Mouse (Mus musculus) R1 (cell line): ENCODE data around the gene Smim22.

Experiments
- DNase-seq: peaks from one replicate; pipeline ENCODE4 v3.0.0-alpha.2; 2018; ENCODE audit warnings: low read depth, low spot score

The Smim22 gene

DNA sequence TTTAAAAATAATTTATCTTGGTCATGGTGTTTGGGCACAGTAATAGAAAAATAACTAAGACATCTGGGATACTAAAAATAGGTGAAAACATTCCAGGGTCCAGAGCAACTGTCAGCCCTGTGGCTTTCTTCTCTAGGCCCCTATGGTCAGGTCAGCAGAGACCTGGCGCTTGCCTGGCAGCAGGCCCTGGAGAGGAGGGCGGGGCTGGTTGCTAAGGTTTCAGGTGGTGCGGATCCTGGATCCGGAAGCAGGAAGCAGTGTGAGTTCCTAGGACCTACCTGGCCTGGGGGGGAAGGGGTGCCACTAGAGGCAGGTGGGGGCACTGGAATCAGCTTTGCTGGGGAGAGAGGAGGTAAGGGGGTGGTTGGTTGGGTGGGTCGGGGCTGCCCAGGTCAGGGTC is at the start of gene Smim22:
Gene Smim22 (plus strand): TSS at position 222 of the 400 bp plus-strand sequence.
- DNase-seq: peak; percentile 44

DNA sequence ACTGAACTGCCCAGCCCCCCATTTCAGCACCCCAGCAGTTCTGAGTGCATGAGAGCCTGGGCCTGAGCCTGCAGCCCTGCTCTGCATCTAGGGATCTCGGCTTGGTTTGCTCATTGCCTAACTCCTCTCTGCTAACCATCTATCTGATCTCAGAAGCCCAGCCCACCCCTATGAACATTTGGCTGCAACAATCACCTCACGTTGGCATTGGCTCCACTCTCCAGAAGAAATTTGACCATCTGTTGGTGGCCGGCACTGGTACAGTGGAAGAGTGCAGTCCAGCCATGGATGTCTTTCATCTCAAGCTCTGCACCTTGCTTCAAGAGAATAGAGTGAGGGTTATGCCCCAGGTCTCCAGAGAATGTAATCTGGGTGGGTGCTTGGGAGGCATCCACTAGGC is 49.6 kb upstream of the Smim22 start:
- DNase-seq: no peak

DNA sequence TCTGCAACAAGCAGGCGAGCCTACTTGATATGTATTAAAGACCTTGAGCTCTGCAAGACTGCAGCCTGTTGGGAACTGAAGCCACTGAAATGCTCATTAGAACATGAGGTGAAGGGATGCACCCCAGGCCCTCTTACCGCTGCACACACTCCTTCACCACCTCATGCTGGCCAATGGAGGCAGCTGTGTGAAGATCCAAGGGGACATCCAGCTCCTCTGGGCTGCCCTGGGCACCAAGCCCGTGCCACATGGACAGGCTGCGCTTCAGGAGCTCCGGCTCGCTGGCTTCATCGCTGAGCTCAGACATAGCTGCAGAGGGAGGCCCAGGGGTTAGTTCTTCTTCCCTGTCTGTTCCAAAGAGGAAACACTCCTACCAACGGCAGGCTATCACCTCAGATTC is 46.8 kb upstream of the Smim22 start:
- no peak for DNase-seq

DNA sequence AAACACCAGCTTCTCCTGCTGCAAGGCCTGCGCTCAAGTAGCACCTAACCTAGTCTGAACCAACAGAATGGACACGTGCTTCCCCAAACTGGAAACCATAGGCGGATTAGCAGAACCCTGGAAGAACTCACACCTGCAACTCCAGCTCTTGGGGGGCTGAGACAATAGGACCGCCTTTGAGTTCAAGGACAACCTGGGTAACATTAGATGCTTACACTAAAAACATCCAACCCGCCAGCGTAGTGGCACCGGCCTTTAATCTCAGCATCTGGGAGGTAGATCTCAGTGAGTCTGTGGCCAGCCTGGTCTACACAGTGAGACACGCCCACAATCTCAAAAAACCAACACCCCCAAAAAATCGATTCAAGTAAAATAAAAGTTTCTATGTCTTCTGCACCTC is 43.7 kb upstream of the Smim22 start:
- DNase-seq: peak; percentile 51

DNA sequence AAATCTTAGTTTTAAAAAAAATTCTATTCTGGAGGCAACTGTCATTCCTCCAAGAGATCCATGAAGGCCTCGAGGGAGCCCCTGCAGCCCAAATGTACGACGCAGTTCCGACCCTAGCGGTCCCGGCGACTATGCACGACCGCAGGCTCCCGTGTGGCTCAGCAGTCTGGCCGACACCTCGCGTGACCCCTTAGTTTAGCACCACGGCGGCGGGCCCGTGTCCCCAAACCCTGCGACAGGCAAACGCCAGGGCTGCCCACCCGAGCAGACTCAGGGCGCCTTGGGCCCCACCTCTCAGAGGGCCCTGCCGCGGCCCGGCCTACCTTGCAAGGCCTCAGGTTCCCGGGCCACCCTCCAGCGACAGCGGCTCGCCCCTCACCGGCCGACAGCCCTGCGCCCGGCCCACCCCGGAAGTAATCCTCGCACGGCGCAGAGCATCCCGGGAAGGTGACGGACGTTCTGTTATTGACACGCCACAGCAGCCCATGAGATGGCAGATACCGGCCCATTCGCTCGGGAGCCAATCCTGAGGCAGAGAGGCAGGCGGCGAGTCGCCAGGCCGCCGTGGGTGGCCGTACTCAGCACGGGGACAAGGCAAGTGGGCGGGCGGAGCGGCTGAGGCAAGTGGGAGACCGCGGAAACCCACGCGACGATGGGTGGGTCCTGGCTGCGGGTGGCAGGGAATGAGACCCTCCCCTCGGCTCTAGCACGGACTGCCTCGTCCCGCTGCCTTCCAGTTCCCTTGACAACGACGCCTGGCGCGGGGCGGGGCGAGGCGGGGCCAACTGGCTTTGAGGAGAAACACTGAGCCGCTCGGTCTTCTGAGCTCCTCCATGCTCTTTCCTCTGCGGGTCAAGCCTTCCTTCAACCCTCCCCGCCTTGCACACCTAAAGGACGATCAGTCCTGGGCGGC is 43.0 kb upstream of the Smim22 start, which contains the start of gene Anks3:
Gene Anks3 (minus strand): TSS at position 409 of the 913 bp plus-strand sequence.
- peak; percentile 96 for DNase-seq

DNA sequence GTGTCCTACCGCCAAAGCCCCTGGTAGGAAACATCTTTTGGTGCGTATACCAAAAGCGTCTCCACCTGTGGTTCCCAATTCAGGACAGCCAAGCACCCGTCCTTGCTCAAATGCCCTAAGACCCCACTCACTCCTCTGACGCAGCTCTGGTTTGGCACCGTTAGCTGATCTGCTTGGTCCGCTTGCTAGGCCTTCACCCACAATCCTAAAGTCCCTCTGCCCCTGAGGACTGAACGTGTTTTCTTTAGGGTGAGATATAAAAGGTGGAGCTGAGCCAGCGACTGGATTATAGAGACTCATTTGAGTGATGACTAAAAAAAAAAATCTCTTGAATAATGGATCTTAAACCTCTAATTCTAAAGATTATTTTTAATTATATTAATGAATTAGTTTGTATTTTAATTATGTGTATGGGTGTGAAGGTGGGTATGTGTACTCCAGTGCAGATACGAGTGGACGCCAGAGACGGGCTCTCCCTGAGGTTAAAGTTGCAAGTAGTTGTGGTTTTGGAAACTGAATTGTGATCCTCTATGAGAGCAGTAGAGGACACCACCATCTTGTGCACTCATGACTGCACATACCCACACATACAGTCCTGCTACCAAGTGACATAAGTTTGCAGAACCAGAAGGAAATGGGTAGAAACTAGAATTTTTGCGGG is 42.2 kb upstream of the Smim22 start:
- no peak for DNase-seq

DNA sequence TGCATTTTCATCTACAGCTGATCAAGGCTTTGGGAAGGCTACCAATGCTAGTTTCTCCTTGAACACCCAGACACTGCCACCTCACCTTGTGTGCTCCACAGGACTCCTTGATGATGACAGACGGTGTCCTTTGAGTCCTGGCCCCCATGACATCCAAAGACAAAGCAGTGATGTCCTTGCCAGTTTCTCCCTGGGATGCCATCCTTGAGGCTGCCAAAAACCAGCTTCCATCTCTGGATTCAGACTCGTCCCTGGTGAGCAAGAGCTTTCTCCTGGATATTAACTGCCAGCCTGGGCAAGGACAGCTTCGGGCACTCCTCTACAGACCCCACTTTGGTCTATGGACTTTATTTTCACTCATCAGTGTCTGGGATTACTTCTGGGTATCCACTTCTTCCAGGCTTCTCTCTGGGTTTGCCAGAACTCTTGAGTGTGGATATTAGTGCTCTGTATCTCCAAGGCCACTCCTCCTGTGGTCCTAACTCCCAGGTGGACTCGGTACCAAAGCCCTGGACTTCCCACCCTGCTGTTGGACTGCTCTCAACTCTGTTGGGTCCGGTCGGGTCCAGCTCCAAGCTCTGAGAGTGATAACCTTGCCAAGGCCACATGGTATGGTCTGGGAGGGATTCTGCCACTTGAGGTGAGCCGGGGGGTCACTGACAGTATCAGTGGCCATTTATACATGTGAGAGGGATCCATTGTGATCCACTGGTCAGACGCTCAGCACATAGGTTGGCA is 41.5 kb upstream of the Smim22 start:
- no peak for DNase-seq

DNA sequence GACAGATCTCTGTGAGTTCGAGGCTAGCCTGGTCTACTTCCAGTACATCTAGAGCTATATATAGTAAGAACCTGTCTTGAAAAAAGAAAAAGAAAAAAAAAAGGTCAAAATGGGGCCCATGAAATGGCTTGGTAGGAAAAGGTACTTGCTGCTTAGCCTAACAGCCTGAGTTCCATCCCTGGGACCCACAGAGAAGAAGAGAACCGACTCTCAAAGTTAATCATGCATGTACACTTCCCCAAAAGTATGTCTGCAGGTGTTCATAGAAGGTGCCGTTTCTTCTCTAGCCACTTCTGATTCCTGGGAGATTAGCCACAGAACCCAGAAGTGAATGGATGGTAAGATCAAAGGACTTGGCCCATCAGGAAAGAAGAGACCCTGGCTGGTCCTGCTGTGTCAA is 38.7 kb upstream of the Smim22 start:
- no peak for DNase-seq

DNA sequence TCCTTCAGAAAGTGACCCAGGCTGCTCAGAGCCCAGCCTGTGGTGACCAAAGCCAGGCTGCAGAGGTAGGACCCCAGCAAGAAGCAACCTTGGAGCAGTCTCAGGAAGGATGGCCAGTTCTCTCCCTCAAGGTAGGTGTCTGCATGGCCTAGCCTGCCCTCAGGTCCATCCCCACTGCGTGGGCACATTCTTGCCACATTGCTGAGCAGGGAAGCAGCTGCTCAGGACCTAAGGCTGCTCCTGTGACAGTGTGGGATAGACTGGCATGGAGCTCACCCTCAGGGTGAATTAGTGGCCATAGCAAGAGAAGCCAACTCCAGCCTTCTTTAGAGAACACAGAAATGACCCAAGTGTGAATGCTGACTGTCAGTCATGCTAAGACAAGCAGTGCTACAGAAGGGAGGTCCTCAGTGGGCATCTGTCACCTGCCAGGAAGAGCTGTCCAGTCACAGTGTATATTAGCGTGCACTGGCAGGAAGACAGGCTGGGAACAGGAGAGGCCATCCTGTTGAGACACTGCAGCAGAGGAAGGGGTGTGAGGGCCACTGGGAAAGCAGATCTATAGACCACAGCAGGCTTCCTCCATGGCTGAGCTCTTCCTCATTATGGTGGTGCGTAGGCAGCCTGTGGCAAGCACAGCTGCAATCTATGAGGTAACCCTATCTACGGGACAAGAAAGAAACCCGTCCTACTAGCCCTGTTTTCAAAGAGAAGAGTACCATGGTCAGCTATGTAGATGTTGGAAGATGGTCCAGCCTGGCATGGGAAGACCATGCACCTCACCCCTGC is 37.8 kb upstream of the Smim22 start:
- DNase-seq: no peak

DNA sequence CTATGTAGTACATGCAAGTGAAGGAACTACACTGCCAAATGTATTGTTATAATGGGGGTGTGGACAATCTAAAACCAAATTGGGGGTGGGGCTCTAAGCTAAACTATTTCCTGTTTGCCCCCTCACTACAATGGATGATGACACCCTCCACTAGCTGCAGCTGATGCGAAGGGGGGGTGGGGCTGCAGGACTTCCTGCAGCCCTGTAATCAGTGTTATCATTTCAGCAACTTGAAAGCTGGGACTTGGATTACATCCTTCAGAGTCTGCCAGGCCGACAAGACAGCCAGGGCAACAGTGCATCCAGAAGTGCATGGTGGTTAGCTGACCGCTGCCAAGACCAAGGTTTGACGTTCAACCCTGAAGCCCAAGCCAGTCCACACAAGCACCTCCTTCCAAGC is 35.5 kb upstream of the Smim22 start:
- DNase-seq: peak; percentile 47

DNA sequence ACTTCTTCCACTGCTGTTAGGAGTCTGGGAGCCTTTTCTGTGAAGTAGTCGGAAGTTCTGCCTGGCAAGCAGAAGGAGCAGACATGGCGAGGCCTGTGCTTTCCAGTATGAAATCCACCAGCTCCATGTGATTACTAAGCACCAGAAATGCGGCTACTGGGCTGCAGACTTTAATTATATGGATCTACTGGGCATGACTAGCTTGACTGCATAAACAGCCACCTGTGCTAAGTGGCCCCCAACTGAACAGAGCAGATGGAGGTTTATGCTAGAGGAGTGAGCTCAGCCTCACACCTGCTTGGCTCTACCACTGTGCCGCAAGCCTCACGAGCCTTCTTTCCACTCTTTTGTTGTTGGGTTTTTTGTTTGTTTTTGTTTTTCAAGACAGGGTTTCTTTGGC is 32.6 kb upstream of the Smim22 start:
- DNase-seq: no peak

DNA sequence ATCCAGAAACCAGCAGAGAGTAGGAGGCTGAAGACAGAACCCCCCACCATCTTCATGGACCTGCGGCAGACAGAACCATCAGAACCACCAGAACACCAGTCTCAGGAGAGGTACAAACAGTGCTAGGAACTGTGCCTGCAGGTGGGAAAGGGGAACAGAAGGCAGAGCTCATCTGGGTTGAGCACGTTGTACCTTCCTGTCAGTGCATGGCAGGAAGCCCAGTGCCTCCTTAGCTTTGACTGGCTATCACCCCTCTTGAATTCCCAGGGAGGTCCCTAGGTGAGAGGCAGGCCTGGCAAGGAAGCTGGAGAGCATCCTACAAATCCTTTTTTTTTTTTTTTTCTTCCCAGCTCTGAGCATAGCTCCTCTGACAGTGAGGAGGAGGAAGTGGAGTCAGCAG is 30.9 kb upstream of the Smim22 start:
- no peak for DNase-seq

DNA sequence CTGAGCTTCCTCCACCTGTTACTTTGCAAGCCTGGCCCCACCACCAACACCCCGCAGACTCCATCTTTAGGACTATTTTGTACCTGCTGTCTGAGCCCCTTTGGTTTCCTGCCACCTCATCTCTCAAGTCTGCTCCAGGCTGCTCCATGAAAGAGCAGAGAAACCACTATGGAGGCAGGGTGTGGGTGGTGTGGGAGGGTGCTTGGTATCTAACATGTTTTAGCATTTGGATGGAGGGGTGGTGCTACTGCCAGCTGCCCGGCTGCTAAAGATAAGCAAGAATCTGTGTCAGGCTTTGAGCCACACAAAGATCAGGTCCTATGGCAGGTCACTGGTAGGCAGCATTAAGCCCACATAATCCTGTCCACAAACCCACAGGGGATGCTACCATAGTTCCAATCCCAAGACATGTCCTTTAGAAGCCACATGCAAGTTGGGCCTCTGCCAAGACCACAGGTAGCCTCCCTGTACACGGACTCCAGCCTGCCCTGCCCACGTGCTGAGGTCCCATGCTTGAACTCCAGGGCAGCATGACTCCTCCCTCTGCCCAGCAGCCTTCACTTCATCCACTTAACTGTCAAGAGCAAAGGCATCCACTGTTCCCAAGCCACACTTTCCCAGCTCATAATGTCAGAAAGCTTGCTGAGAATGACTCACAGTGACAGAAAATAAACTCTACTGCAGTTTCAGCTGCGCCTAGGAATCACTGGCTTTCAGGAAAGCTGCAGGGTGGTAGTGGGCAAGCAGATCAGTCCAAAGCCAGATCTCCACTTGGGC is 28.6 kb upstream of the Smim22 start:
- no peak for DNase-seq

DNA sequence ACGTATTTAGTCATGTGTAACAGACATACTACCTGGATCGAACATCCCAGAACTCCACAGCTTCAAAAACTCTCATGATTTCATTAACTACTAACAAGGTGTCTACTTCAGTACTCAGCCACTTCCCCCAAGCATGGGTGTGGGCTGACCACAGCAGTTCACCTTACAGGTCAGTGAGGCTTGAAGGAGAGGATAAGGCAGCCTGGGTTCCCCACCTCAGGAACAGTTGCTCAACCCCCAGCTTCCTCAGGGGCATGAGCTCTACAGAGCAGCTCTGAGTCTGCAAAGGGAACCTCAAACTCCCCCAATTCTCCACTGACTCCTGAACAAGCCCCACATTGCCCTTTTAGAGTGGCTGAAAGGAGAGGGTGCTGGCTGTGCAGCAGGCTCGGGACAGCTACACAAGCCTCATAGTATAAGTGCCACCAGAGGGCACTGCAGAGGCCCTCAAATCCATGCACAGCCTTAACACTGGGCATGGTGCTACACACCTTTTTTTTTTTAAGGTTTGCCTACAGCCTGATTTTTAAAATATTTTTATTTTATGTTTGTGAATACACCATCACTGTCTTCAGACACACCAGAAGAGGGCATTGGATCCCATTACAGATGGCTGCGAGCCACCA is 27.2 kb upstream of the Smim22 start:
- peak; percentile 46 for DNase-seq

DNA sequence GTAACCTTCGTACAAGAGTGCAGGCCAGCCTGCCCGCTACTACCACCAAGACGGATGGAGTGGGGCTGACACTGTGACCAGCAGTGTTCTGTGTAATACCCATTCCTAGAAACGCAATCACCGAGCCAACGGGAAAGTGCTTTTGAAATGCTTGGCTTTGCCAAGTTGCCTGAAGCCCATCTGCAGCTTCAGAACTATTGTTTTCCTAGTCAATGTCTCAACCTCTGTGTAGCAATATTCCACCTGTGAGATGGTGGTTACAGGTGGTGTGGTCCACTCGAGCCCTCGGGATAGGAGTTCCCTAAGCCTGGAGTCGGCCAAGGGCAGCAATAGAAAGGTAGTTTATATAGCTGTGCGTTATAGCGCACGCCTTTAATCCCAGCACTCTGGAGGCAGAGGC is 22.4 kb upstream of the Smim22 start:
- DNase-seq: no peak

DNA sequence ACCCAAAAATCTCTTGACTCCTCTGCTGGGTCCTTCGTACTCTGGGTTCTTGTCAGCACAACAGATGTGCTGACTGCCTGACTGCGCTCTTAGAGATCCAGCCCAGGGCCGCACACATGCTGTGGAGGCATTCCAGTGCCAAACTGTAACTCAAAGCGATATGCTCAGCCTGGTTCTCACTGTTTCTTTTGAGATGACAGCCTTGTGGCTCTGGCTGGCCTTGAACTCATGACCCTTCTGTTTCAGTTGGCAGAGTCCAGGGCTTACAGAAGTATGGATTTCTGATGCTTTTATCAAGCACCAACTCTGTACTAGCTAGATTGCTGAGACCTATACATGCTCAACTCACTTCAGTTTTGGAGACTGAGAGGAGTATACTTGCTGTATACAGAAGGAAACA is 13.8 kb upstream of the Smim22 start:
- DNase-seq: no peak

DNA sequence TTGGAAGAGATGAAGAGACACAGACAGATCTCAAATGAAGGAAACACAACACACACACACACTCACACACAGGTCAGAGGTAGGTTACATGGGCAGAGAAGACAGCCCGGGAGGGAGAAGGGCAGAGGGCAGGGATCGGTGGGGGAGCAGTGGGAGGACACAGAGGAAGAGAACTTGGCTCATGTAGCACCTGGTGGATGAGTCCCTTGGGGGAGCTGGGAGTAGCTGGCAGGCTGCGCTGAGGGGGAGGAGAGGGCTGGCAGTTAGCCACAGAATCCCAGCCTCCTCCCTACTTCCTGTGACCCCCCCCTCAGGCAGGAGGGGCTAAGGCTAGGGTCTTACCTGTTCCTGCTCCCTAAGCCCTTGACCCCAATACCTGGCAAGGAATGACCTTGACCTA is 9.5 kb upstream of the Smim22 start, which contains the start of gene Sept12:
Gene Sept12 (minus strand): TSS at position 300 of the 400 bp plus-strand sequence.
- DNase-seq: no peak

DNA sequence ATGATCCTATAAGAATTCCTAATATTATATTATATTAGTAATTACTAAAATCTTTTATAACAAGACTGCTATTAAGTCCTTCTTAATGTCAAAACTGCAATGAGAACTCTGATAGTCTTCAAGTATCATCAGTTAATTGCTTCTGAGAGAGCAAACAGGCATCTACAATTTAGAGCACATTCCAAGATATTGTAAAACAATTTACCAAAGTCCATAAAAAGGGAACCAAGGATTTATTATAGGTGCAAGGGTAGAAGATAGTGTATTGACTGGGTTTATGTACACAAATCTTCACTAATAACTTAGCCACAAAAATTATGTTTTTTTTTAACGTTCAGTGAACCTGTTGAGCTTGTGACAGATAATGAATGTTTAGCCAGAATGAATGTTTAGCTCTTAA is 8.1 kb upstream of the Smim22 start:
- DNase-seq: no peak

DNA sequence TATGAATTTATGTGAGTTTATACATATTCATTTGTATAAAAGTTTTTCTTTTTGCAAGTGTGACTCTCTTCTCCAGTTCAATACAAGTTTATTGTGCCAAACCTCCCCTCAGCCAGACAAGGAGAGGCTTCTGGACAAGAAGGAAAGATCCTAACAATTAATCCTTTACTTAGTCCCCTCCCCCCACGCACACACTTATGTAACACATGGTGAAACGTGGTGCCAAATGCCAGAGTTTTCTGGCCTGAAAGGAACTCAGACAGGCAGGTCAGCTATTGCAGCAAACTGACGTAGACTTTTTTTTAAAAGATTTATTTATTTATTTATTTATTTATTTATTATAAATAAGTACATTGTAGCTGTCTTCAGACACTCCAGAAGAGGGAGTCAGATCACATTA is 6.5 kb upstream of the Smim22 start:
- no peak for DNase-seq

DNA sequence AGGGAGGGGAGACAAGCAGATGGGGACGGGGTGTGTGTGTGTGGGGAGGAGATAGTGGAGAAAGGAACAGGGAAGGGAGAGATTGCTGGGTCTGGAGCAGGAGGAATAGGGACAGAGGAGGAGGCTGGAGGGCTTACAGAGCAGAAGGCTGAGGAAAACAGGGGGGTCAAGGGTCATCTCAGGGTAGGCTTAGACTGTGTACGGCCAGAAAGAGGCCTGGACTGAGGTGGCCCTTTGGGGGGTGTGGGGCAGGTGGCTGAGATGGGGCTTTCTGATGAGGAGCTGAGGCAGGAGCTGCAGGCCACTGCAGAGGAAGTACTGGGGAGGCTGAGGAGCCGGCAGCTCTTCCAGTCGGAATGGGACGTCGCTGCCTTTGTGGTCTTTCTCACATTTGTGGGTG is 404 bp downstream of the Smim22 start:
- DNase-seq: no peak
